Mouse (Mus musculus) ES-E14 (cell line): ENCODE results near the gene Acvrl1.

ENCODE experiments used
- HCFC1 ChIP-seq: IDR thresholded peaks from 2 replicates; pipeline ENCODE4 v1.6.1; 2012; ENCODE audit warnings: low read length, inconsistent platforms, borderline replicate concordance; ENCODE audit not compliant: insufficient read depth
- MAFK ChIP-seq: IDR thresholded peaks from 2 replicates; pipeline ENCODE4 v1.6.1; 2014; ENCODE audit warnings: mild to moderate bottlenecking, low read depth, low read length, inconsistent platforms; ENCODE audit not compliant: insufficient read depth
- ZC3H11A ChIP-seq: IDR thresholded peaks from 2 replicates; pipeline ENCODE4 v1.6.1; 2012; ENCODE audit warnings: low read depth, mild to moderate bottlenecking, inconsistent platforms, low read length, borderline replicate concordance

- TF ChIP-seq MAFK (no peak), HCFC1 (no peak), ZC3H11A (no peak)
Measured at GRCm38 (mm10) chr15:101118399-101119125, 9.8 kb upstream of the Acvrl1 start.
